Mouse (Mus musculus) CD8-positive naive resting alpha-beta T cell, adult 2 months (primary cell): Measurements from ENCODE around the gene Elfn1.

ENCODE experiments used
- DNase-seq, 2 experiments: peaks; one replicate each; pipeline ENCODE4 v3.0.0; 2022; ENCODE audit warnings: low read depth in 2 of 2, low spot score in 2 of 2

Elfn1 gene

GRCm38 (mm10) chr5:140018780-140019179 lies 111.0 kb downstream of the Elfn1 start:
- DNase-seq, result no peak

- DNase-seq, result no peak
These were observed 111.9 kb downstream of the Elfn1 start for GRCm38 (mm10) chr5:140019616-140020015.

- DNase-seq, result no peak
These were observed 114.0 kb downstream of the Elfn1 start for GRCm38 (mm10) chr5:140021755-140022154.

GRCm38 (mm10) chr5:140022861-140023260 lies 115.1 kb downstream of the Elfn1 start:
- no peak for DNase-seq

GRCm38 (mm10) chr5:140023941-140024500 lies 116.3 kb downstream of the Elfn1 start:
- no peak for DNase-seq
